Mouse (Mus musculus): Measurements from ENCODE around the gene Sepsecs. TPM values are rescaled to one million over a fixed set of nuclear protein-coding genes. Genes with fewer than 3 reads are reported as not detected.
A peak's percentile ranks its signal among the peaks of the same experiment; 100 is the strongest.
"Not testable (repeated sequence)": the region's sequence is repeated elsewhere in the genome, so short reads cannot be mapped to it uniquely, and the experiment has no call there.

The Sepsecs gene
- 10 to 100 TPM; 10.0 to 10.7 TPM for total RNA-seq (2021)
- long read RNA-seq, experiment 1, full-length matches to known transcripts = 7 of 10 reads
- long read RNA-seq, experiment 1, partial matches to known transcripts = 2 of 10 reads
- long read RNA-seq, experiment 1, other reads (novel, unspliced or antisense) = 1 of 10 reads
- long read RNA-seq, experiment 2, full-length matches to known transcripts = 4 of 5 reads
- long read RNA-seq, experiment 2, partial matches to known transcripts = 0 of 5 reads
- long read RNA-seq, experiment 2, other reads (novel, unspliced or antisense) = 1 of 5 reads

DNA sequence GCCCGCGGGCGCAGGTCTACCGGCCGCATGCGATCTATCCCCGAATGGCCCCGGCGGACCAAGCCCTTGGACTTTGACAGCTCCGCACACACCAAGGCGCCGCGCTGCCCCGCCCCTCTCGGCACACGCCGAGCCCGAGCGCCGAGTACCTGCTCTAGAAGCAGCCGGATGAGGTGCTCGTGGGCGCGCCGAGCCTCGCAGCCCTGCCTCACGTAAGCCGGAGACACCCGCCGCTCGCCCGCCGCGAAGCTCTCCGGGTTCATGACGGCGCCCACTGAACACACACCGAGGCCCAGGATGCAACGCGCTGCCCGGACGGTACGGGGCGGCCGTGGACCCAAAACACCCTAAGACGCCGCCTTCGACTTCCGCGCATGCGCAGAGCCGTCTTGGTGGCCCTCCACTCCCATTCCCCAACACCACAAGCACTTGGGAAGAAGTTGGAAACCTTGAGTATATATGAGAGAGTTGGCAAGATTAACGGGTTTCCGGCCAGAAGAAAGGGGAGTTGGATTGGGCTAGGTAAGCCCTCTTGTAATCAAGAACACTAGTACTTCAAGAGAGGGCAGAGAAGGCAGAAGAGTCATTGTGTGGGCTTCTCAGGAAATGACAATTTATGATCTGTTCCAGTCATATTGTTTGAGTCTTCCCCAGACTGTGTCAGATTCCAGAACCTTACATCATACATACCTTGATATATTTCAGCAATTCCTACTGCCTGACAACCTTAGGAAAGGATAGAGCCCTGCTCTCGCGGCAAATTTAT, at the start of gene Sepsecs:
TSS of gene Sepsecs (minus strand) at position 283 of the 766 bp plus-strand sequence.
- intact Hi-C loops (cut with DNase I) = no loop called here
- DNase-seq (ENCODE audit: low spot score in 2 of 2) = peak; percentile 93 to 95

DNA sequence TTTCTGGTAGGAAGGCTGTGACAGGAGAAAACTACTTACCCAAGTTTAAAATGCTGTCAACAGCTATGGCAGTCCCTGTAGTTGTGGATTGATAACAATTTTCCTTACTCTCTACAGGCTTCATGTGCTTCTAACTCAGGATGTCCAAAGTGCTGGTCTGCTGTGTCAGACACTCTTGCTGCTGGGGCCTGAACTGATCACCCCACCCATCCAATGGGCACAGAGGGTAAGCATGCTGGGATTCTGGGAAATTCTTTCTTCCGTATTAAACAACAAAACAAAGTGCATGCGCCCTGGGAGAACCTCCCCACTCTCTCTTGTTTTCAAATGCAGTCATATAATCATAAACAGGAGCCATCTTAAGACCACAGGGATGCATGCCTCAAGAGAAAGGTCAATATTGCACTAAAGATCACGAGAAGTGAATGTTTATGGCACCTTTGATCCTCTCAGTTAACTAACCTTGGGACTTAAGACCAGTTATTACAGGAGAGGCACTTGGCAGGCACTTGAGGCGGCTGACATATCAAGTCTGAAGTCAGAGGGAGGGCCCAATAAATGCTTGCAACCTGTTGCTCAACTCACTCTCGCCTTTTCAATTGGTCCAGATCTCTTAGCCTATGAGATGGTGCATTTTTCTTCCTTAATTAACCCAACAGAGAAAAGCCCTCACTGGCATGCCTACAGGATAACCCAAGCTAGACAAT, 47.4 kb upstream of the Sepsecs start:
- intact Hi-C loops (cut with DNase I) = no loop called here
- DNase-seq (ENCODE audit: low spot score in 2 of 2) = no peak

DNA sequence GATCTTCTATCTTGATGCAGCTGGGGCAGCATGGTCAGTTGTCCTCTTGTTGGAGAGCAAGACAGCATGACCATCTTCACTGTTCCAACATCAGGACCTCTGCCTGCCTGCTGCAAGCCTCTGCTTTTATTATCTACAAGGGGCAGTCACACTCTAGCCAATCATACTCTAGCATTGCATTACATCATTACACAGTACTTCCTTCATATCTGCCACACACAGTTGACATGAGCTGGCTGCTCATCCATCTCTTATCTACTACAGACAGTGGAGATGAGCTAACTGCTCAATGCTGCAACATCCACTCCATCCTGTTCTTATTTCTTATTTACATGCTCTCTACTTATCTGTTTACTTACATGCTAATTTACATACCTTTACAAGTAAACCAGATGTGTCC, 43.2 kb upstream of the Sepsecs start:
- intact Hi-C loops (cut with DNase I) = no loop called here
- no peak for DNase-seq (ENCODE audit: low spot score in 2 of 2)

DNA sequence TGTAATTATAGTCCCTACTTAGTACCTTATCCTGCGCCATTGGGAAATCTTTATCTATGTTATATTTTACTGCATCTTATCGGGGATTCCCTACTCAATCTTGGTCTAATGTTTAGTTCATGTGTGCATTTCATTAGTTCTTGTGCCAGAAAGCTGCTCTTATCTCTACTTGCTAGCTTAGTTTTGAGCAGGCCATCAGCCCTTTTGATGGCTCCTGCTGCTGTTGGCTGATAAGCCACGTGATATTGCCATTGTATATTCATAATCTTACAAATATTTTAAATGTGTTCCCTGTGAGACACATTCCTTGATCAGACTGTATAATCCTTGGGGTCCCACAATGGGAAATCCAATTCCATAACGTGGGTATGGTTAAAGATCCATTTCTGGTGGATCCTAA, 35.1 kb upstream of the Sepsecs start:
- DNase-seq (ENCODE audit: low spot score in 2 of 2) = no peak
- intact Hi-C loops (cut with DNase I) = no loop called here

DNA sequence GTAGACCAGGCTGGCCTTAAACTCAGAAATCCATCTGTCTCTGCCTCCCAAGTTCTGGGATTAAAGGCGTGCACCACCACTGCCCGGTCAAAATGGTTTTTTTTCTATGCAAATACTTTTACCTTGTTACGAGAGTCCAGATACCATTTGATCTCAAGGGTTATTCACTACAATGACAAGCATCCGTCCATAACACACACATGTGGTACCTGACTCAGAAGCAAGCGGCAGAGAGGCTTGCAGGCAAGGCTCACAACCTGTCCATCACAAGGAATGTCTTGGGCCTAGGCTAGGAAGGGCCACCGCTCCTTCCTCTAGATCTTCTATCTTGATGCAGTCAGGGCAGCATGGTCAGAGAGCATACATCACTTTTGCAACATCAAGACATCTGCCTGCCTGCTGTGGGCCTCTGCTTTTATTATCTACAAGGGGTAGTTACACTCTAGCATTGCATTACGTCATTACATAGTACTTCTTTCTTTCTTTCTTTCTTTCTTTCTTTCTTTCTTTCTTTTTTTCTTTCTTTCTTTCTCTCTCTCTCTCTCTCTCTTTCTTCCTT, 28.5 kb upstream of the Sepsecs start:
- intact Hi-C loops (cut with DNase I); DNase-seq (ENCODE audit: low spot score in 2 of 2): not testable (repeated sequence)

DNA sequence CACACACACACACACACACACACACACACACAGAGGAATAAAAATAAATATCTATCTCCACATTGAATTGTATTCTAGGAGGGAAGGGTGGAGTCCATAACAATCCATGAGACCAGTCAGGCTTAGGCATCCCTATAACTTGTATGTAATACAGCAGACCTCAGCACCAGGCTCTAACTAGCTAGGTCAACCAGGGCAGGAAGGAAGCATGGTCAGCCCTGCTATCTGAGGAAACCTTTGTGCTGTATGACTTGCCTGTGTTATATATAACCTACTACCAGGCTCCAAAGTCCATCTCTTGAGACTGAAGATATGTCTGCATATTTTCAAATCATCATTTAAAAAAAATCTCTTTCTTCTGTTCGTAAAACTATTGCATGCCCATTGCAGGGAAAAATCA, 27.8 kb upstream of the Sepsecs start:
- intact Hi-C loops (cut with DNase I) = no loop called here
- no peak for DNase-seq (ENCODE audit: low spot score in 2 of 2)

DNA sequence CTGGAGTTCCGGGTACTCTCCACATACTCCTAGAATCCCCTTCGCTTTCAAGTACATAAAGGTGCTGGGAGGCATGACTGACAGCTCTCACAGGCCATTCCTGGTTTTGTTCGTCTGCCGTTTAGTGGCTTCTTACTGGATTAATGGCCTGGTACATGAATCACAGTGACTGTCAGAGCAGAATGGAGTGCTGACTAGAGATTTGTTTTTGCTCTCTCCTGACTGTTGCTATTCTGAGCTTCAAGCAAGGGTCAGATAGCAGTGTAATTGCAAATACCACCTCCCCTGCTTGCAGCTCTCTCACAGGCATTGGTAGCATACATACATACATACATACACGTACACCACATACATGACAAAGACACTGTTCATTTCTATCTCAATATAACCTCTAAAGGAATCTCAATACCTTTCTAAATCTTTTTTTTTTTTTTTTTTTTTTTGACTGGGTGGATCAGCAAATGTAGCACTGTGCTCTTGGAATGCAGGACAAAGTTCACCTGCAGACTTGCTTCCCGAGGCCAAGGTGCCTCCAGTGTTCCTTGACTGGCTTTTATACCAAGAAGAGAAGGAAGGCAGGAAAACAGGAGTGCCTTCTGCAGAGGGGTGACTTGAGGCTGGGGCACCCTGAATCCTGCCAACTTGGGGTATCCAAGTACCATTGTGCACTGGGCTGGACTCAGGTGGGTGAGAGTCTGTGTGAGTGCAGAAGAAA, 18.4 kb upstream of the Sepsecs start:
- DNase-seq (ENCODE audit: low spot score in 2 of 2) = no peak
- intact Hi-C loops (cut with DNase I) = no loop called here

DNA sequence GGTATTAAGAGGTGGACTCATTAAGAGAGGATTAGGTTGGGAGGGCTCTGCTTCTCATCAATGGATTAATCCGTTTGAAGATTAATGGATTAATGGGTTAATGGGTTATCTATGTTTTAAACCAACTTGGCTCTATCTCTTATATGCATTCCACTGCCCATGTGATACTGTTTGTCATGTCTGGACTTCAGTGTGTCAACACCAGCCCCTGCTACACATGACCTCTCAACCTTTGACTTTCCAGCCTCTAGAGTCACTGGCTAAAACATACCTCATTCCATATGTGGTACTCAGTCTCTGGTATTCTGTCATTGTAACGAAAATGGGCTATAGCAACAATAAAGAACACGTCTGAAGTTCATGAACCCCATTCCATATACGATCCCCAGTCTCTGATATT, 11.6 kb upstream of the Sepsecs start:
- intact Hi-C loops (cut with DNase I) = no loop called here

DNA sequence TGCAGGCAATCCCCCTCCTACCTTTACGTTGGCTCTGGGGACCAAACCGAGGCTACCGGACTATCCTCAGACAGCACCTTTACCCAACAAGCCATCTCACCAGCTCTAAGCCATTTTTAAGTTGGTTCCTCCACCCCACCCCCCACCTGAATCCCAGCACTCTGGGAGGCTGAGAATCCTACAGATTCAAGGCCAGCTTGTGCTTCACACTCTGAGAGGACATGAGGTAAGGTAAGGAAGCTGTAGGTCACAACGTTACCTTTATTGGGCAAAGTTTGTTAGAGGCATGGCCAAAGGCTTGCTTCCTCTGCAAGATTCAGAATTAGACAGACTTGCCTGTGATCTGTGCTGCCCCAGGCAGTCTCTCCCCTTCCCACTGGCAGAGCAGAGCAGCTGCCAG, 10.7 kb upstream of the Sepsecs start:
- DNase-seq (ENCODE audit: low spot score in 2 of 2) = no peak
- intact Hi-C loops (cut with DNase I) = no loop called here

More for the DNA sequence above, 11.6 kb upstream of the Sepsecs start:
- DNase-seq (ENCODE audit: low spot score in 2 of 2) = no peak

DNA sequence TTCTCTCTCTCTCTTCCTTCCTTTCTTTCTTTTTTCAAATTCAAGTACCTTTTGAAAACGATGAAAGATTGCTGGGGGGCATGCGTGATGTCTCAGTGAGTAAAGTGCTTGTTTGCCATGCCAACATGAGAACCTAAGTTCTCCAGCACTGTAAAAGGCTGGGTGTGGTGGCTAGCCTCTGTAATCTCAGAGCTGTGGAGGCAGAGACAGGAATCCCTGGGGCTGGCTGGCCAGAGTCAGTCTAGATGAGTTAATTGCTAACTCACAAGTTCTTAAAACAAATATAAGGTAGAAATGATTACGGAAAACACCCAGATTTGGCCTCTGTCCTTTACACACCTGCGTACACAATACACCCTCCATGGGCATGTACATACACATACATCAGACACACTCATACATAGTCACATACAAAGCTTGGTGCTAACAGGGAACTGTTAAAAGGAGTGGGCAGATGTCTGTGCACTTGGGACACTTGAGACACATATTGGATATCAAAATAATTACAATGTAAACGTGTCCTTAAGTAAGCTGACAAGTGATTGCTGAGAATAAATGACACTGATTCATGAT, 9.1 kb upstream of the Sepsecs start:
- intact Hi-C loops (cut with DNase I) = no loop called here
- no peak for DNase-seq (ENCODE audit: low spot score in 2 of 2)

DNA sequence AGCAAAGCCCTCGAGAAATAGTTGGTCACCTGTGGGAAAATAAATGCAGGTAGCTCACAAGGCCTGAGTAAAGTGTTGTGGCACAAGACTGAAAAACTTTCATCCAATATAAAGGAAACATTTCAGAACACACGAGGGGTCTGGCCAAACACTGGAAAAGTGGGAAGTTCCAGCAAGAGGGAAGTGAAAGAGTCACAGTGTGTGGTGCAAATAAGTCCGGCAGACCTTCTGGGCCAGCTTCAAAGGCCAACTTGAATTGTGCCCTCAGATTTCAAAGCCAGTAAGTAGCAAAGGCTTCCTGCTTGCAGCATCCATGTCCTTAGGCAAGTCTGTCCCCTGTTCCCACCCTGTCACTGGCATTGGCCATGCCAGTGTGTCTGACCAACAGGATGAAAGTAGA, 7.6 kb upstream of the Sepsecs start:
- no peak for DNase-seq (ENCODE audit: low spot score in 2 of 2)
- intact Hi-C loops (cut with DNase I) = no loop called here

DNA sequence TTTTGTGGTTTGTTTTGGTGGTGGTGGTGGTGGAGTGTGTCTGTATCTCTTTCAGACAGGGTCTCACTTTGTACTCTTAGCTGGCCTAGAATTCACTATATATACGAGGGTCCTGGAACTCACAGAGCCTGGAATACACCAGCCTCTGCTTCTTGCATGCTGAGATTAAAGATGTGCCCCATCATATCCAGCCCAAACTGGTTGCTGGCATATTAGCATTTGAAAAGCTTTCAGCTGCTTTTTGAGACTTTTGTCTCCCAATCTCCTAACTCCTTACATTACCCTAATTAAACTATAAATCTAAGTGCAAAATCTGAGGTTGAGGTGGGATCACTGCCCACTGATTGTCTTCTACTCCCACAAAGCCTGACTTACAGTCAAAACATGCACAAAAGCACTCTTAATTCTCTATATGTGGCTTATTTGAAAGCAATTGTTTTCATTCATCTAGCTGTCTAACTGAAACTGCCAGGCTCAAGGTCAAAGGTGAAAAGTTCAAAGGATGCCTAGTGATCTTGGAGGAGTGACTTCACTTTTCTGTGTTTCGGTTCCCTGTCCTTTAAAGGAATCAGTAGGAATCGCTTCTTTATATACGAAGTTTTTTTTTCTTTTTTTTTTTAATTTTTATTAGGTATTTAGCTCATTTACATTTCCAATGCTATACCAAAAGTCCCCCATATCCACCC, 5.0 kb upstream of the Sepsecs start:
- DNase-seq (ENCODE audit: low spot score in 2 of 2) = no peak
- intact Hi-C loops (cut with DNase I) = no loop called here

DNA sequence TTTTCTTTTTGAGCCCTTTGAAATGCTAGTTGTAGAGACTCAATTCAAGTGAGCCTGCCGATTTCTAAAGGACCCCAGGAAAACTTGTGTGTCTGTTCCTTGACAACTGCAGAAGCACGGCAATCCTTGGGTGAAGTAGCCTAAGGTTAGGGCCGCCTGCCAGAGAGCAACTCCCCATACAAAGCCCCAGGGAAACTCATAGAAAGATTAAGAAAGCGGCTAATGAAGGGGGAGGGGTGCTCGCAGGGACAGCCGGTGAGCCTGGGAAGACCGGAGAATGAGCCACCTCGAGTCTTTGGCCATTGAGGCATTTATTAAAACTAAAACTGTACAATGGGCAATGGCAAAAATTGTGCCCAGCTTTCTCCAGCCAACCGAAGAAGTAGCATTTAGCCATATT, 3.8 kb upstream of the Sepsecs start:
- intact Hi-C loops (cut with DNase I) = no loop called here
- DNase-seq (ENCODE audit: low spot score in 2 of 2) = no peak

DNA sequence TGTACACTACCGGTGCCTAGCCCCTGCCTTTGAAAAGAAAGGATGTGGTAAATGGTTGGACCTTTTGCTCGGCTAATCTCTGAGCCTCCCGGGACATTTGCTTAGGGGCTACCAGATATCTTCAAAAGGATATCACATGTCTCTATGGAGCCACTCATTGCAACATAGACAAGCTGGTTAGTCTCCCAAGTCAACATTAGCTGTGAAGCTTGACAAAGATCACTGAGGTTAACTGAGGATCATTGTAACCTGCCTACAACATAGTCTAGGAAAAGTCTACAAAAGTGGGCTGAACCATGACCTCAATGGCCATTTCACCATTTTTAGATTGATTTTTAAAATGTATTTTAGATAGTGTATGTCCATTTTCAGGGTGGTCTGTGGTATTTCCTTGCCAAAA, 1.2 kb upstream of the Sepsecs start:
- intact Hi-C loops (cut with DNase I) = no loop called here
- no peak for DNase-seq (ENCODE audit: low spot score in 2 of 2)

DNA sequence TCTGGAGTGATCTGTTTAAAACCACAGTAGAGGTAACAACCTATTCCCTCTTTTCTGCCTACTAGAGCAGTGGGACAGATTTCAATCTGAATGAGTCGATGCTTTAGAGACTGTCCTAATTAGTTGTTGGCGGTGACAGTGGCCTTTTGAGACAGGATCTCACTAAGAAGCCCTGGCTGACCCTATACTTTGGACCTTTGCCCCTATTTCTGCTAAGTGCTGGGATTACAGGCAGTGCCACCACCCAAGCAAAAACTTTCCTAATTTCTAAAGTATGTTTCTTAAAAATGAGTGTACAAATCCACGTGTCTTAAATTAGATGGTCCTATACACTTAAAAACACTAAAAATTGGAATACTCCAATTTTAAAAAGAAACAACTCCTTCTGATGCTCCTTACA, 2.7 kb downstream of the Sepsecs start:
- no peak for DNase-seq (ENCODE audit: low spot score in 2 of 2)
- intact Hi-C loops (cut with DNase I) = no loop called here

DNA sequence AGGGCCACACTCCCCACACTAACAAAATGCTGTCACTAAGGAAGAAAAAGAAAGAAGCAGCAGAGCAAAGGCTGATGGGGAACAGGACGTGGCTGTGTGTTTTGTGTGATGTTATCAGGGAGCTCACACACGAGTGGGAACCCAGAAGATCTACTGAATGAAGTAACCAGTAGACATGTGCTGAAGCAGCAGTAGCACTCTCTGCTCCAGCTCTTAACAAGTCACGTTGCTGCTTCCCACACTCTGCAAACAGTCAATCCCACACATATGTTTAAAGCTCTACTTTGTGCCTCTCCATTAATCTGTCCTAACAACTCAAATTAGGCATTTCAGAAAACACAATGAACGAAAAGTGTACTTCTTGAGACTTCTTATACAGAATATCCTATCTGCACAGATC, 11.6 kb downstream of the Sepsecs start:
- intact Hi-C loops (cut with DNase I) = loop anchor here (10.0 kb wide), 1 partner anchor 93 kb away; the partner anchor contains the start of gene Lgi2
- DNase-seq (ENCODE audit: low spot score in 2 of 2) = no peak

DNA sequence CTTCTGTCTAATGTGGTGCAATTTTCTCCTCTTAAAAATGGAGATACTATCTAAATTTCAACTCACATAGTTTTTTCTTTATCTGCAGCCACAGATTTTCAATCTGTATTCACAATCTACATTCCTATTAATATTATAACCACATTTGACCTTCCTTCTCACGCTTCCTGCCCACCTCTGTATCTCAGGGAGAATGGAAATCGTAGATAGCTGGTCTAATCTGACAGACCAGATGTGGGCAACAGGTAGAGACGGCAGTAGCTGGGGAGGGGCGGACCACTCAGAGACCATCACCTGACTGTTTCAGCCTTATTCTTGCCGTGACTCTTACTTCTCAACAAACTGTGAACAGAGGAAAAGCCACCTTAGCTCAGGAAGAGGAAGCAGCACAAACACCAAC, 12.2 kb downstream of the Sepsecs start:
- DNase-seq (ENCODE audit: low spot score in 2 of 2) = no peak
- intact Hi-C loops (cut with DNase I) = loop anchor here (10.0 kb wide), 1 partner anchor 93 kb away; the partner anchor contains the start of gene Lgi2

DNA sequence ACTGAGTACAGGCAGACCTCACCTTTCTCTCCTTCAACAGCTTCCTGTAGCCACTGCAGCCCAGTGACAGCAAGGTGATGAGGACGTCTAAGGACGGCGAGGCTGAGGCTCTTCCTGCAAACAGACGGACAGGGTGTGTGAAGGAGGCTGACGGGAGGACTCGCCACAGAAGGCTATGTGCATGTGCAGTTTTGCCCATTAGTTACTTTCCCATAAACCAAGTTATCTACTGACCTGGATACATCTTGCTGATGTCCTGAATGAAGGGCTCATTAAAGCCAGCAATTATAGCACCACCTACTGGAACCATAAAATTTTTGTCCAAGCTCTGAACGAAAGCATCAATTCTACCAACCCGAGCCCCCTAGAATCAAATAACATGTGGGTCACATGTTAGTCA, 13.5 kb downstream of the Sepsecs start:
- DNase-seq (ENCODE audit: low spot score in 2 of 2) = peak; percentile 28 to 30
- intact Hi-C loops (cut with DNase I) = loop anchor here (10.0 kb wide), 1 partner anchor 91 kb away; the partner anchor contains the start of gene Lgi2
